In the genomic region with DNA sequence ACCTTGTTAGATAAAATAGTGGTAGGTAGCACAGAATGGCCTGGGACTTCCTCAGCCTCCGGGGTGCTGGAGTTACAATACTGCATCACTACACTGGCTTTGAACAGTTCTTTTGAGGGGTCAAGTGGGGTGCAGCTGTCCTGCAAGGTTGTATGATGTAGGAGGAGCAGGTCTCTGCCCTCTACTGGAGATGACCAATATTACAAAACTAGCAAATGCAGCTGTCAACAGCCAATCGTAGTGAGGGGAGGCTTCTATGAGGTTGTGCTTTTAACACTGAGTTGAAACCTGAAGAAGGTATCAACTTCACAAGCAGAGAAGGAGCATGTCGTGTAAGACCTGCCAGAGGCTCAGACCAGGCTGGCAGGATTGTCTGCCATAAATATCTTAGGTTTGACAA, we compare ENCODE assay signal across 9 mouse cellular contexts. TPM values are rescaled to one million over a fixed set of nuclear protein-coding genes. Genes with fewer than 3 reads are reported as not detected.
A peak's percentile ranks its signal among the peaks of the same experiment; 100 is the strongest.
DNase-seq lines count a peak whose midpoint lies in the region; ATAC-seq and TF ChIP-seq lines count a peak whose summit lies in the region.
"Had no signal": no experiment of that assay in that cellular context is flagged by ENCODE, and none has a peak within 500 bp of the region (broad histone marks: within the 10 kb centered on the region; RNA-seq: fewer than 3 reads in every experiment).

No protein-coding gene starts in this region.

- H3K27ac ChIP-seq in heart, postnatal 0 days (ENCODE audit: low read depth) = no peak overlapping the region
- H3K27ac ChIP-seq: neural tube, embryonic 12.5 days had no signal

- H3K4me1 ChIP-seq in heart, postnatal 0 days (ENCODE audit: control insufficient read depth, insufficient read depth) = no peaks in the 10 kb centered on the region

- DNase-seq in heart, postnatal 0 days (ENCODE audit: low spot score) = peak; percentile 42
- no peak for DNase-seq in heart, adult 9 months (ENCODE audit: low spot score in 2 of 2)
- DNase-seq in brain, adult 2 months (ENCODE audit: low read depth, low spot score) = peak; percentile 56
- DNase-seq in testis, postnatal 10 days (ENCODE audit: low spot score) = no peak
- no peak for DNase-seq in layer of hippocampus, postnatal 36 days

- no peak overlapping the region for H3ac ChIP-seq in C2C12 (ENCODE audit: control insufficient read depth, insufficient read length, low read depth)

- no peaks in the 10 kb centered on the region for H3K36me3 ChIP-seq in heart, postnatal 0 days (replicated peaks; ENCODE audit: control insufficient read depth, insufficient read depth, low read length)
- no peaks in the 10 kb centered on the region for H3K36me3 ChIP-seq in C2C12 (ENCODE audit: control insufficient read depth, insufficient read depth)
- H3K36me3 ChIP-seq: neural tube, embryonic 12.5 days had no signal

- H3K79me2 ChIP-seq in C2C12 (ENCODE audit: control insufficient read depth, insufficient read depth) = peaks cover 3% of the 10 kb centered on the region

- no peak overlapping the region for H3K9ac ChIP-seq in heart, postnatal 0 days (replicated peaks; ENCODE audit: low read depth, low read length)
- H3K9ac ChIP-seq: neural tube, embryonic 12.5 days had no signal

- WGBS in heart, postnatal 0 days = 16% methylated on average over 3 of the region's 3 CpGs

- peak; percentile 58 for TF ChIP-seq CTCF in heart, postnatal 0 days (IDR thresholded peaks at IDR 0.05; ENCODE audit: low read depth)
- peak; percentile 13 for TF ChIP-seq CTCF in C2C12 (IDR thresholded peaks at IDR 0.05; ENCODE audit: control insufficient read depth, insufficient read depth, insufficient read length)

- H3K4me3 ChIP-seq in heart, postnatal 0 days (ENCODE audit: low read depth, low read length) = no peak overlapping the region
- no peak overlapping the region for H3K4me3 ChIP-seq in C2C12 (ENCODE audit: insufficient read depth, poor library complexity, severe bottlenecking)
- H3K4me3 ChIP-seq: neural tube, embryonic 12.5 days had no signal

- no peaks in the 10 kb centered on the region for H3K9me3 ChIP-seq in heart, postnatal 0 days (replicated peaks; ENCODE audit: control insufficient read depth, low read length)
- H3K9me3 ChIP-seq: neural tube, embryonic 12.5 days had no signal

- no peak overlapping the region for H3K4me2 ChIP-seq in heart, postnatal 0 days (ENCODE audit: low read depth, low read length)
- H3K4me2 ChIP-seq: neural tube, embryonic 12.5 days had no signal

- no peaks in the 10 kb centered on the region for H3K27me3 ChIP-seq in heart, postnatal 0 days (ENCODE audit: control insufficient read depth, insufficient read depth, low read length)
- no peaks in the 10 kb centered on the region for H3K27me3 ChIP-seq in C2C12 (ENCODE audit: control insufficient read depth, insufficient read depth, insufficient read length)
- H3K27me3 ChIP-seq: neural tube, embryonic 12.5 days had no signal

- peaks cover under 1% of the 10 kb centered on the region for H3K79me3 ChIP-seq in C2C12 (ENCODE audit: low read depth)

- no peak for ATAC-seq in heart, postnatal 0 days (ENCODE audit: insufficient read depth, low read depth)
- peak; percentile 24 for ATAC-seq in megakaryocyte, adult 5-6 weeks (ENCODE audit: poor library complexity, severe bottlenecking)
- ATAC-seq in frontal cortex, adult (ENCODE audit: low TSS enrichment) = no peak

- no peak for TF ChIP-seq EP300 in heart, postnatal 0 days (IDR thresholded peaks at IDR 0.05; ENCODE audit: low read depth)

TF ChIP-seq in C2C12, 6 proteins besides CTCF, POLR2A, EP300 and RAD21:
- TF ChIP-seq MAX (IDR thresholded peaks at IDR 0.05) (no peak), MYOD1 (IDR thresholded peaks at IDR 0.05; ENCODE audit: control insufficient read depth, insufficient read length, low read depth) (peak; percentile 86)

RNA-seq across cellular contexts. Expression of gene Brpf1, which starts 4.7 kb away (rescaled TPM):
- 15.2 and 16.8 TPM in 2 replicates for total RNA-seq in heart, postnatal 0 days (2014; rRNA removed; ENCODE audit: low replicate concordance)
- polyA plus RNA-seq in heart, postnatal 0 days (2015; fragmentation: Nextera tagmentation; extraction: Ambion mirVana) = 5.1 and 6.4 TPM in 2 replicates
- 16.1 TPM for polyA plus RNA-seq in C2C12 (2012; fragmentation: generic; extraction: Trizol)
- total RNA-seq in megakaryocyte, adult 5-6 weeks (2015) = 47.0 and 47.6 TPM in 2 replicates
- total RNA-seq in megakaryocyte, adult 5-6 weeks (2017) = 54.7 and 64.4 TPM in 2 replicates
- 10 to 100 TPM; 36.3 to 39.4 TPM for total RNA-seq in layer of hippocampus, postnatal 36 days (2021)

RNA-seq across cellular contexts. Expression of gene Cpne9, which starts 20.2 kb away (rescaled TPM):
- total RNA-seq in heart, postnatal 0 days (2014; rRNA removed; ENCODE audit: low replicate concordance) = not detected in 2 replicates
- 0.04 TPM in 1 of 2 replicates, not detected in the other for polyA plus RNA-seq in heart, postnatal 0 days (2015; fragmentation: Nextera tagmentation; extraction: Ambion mirVana)
- 0.01 TPM for polyA plus RNA-seq in C2C12 (2012; fragmentation: generic; extraction: Trizol)
- 0.20 and 0.30 TPM in 2 replicates for total RNA-seq in megakaryocyte, adult 5-6 weeks (2015)
- total RNA-seq in megakaryocyte, adult 5-6 weeks (2017) = 0.15 and 0.45 TPM in 2 replicates
- 10 to 100 TPM; 17.6 to 22.7 TPM for total RNA-seq in layer of hippocampus, postnatal 36 days (2021)

RNA-seq across cellular contexts. Expression of gene Ogg1, which starts 24.5 kb away (rescaled TPM):
- total RNA-seq in heart, postnatal 0 days (2014; rRNA removed; ENCODE audit: low replicate concordance) = 8.0 and 12.6 TPM in 2 replicates
- 6.4 and 7.0 TPM in 2 replicates for polyA plus RNA-seq in heart, postnatal 0 days (2015; fragmentation: Nextera tagmentation; extraction: Ambion mirVana)
- 18.5 TPM for polyA plus RNA-seq in C2C12 (2012; fragmentation: generic; extraction: Trizol)
- 10.6 and 12.0 TPM in 2 replicates for total RNA-seq in megakaryocyte, adult 5-6 weeks (2015)
- total RNA-seq in megakaryocyte, adult 5-6 weeks (2017) = 5.5 and 10.3 TPM in 2 replicates
- 1 to 10 TPM; 8.3 to 9.5 TPM for total RNA-seq in layer of hippocampus, postnatal 36 days (2021)

RNA-seq across cellular contexts. Expression of gene Camk1, which starts 41.5 kb away (rescaled TPM):
- 105 and 115 TPM in 2 replicates for total RNA-seq in heart, postnatal 0 days (2014; rRNA removed; ENCODE audit: low replicate concordance)
- polyA plus RNA-seq in heart, postnatal 0 days (2015; fragmentation: Nextera tagmentation; extraction: Ambion mirVana) = 94.5 and 98.4 TPM in 2 replicates
- polyA plus RNA-seq in C2C12 (2012; fragmentation: generic; extraction: Trizol) = 43.2 TPM
- 31.8 and 39.6 TPM in 2 replicates for total RNA-seq in megakaryocyte, adult 5-6 weeks (2015)
- 57.6 and 68.3 TPM in 2 replicates for total RNA-seq in megakaryocyte, adult 5-6 weeks (2017)
- total RNA-seq in layer of hippocampus, postnatal 36 days (2021) = 10 to 100 TPM; 48.6 to 50.1 TPM

Comparison
In these comparisons a context has a peak if more than half of its experiments do, and no peak if none do; other contexts are left out.
1. DNase-seq: peak in heart, postnatal 0 days (single experiment) and brain, adult 2 months (single experiment); none in heart, adult 9 months (0 of 2), testis, postnatal 10 days (single experiment) and layer of hippocampus, postnatal 36 days (0 of 2).
2. RNA of gene Cpne9, which starts 20.2 kb away (total RNA-seq): 17.6 to 22.7 TPM in layer of hippocampus, postnatal 36 days; 0.15 to 0.45 TPM in megakaryocyte, adult 5-6 weeks and not detected in heart, postnatal 0 days; every median in the first group is over 10 times any median in the second.